Mouse (Mus musculus) heart, embryonic 11.5 days (tissue): ENCODE results near the gene Pdxk. TPM values are rescaled to one million over a fixed set of nuclear protein-coding genes. Genes with fewer than 3 reads are reported as not detected.

Experiments used
- ATAC-seq: fragments of 200-750 bp; cut with Nextera tagmentation; replicated peaks from 2 replicates; pipeline ENCODE4 v1.8.0; 2017; ENCODE audit warnings: moderate library complexity; ENCODE audit not compliant: insufficient number of reproducible peaks, low FRiP score, low TSS enrichment
- H3K27ac ChIP-seq: fragments of 300-500 bp; sonication (generic); 2 replicates; pipeline ENCODE4 v1.5.1; 2014; ENCODE audit warnings: mild to moderate bottlenecking, low read depth, low read length
- H3K27me3 ChIP-seq: fragments of 300-500 bp; sonication (generic); 2 replicates; pipeline ENCODE4 v1.6.1; 2014; ENCODE audit warnings: mild to moderate bottlenecking, low read length, mixed read lengths; ENCODE audit not compliant: control insufficient read depth, insufficient read depth
- H3K36me3 ChIP-seq: fragments of 300-500 bp; sonication (generic); 2 replicates; pipeline ENCODE4 v1.6.1; 2014; ENCODE audit warnings: mild to moderate bottlenecking, low read length, moderate library complexity, mixed read lengths; ENCODE audit not compliant: control insufficient read depth, insufficient read depth
- H3K4me1 ChIP-seq: fragments of 300-500 bp; sonication (generic); 2 replicates; pipeline ENCODE4 v1.6.1; 2014; ENCODE audit warnings: low read length; ENCODE audit not compliant: control insufficient read depth, insufficient read depth
- H3K4me2 ChIP-seq: fragments of 300-500 bp; sonication (generic); 2 replicates; pipeline ENCODE4 v1.6.1; 2014; ENCODE audit warnings: mild to moderate bottlenecking, moderate library complexity
- H3K4me3 ChIP-seq: fragments of 300-500 bp; sonication (generic); 2 replicates; pipeline ENCODE4 v1.5.1; 2014; ENCODE audit warnings: low read depth, low read length
- H3K9ac ChIP-seq: fragments of 300-500 bp; sonication (generic); 2 replicates; pipeline ENCODE4 v1.6.1; 2014; ENCODE audit warnings: mild to moderate bottlenecking, low read depth, low read length, moderate library complexity
- H3K9me3 ChIP-seq: fragments of 300-500 bp; sonication (generic); replicated peaks from 2 replicates; pipeline ENCODE4 v1.6.1; 2016; ENCODE audit warnings: low read length; ENCODE audit not compliant: control insufficient read depth
- WGBS: fragments of 180-500 bp; shearing (Covaris S2); extraction: QIAGEN DNeasy Blood & Tissue Kit; methylation state at CpG from one replicate; pipeline ENCODE4 v1.1.7; 2014; ENCODE audit not compliant: insufficient replicate concordance; 5-methylcytosine and 5-hydroxymethylcytosine counted together
- microRNA-seq: library from miRNA; unstranded; fragments of <30 nt; microRNA quantifications from one replicate; pipeline ENCODE4, GENCODE M21; 2016; ENCODE audit warnings: borderline number of aligned reads
- polyA plus RNA-seq: library from polyadenylated mRNA; unstranded; fragments of >200 nt; fragmentation: Nextera tagmentation; extraction: Ambion mirVana; gene quantifications from 2 replicates; pipeline ENCODE4 v1.2.1, GENCODE M21; 2014

Pdxk gene
- polyA plus RNA-seq, 1 experiment from 2014 or later: 4.3 TPM

GRCm38 (mm10) chr10:78390982-78391470, 73.7 kb downstream of the Pdxk start:
- ATAC-seq: no peak
- no peaks in the 10 kb centered on the region for H3K36me3 ChIP-seq
- no peak overlapping the region for H3K9ac ChIP-seq
- no peak overlapping the region for H3K4me3 ChIP-seq
- no peaks in the 10 kb centered on the region; the same call in 1 of the 2 replicates for H3K4me1 ChIP-seq
- peaks cover 33% of the 10 kb centered on the region for H3K27me3 ChIP-seq
- no peak overlapping the region for H3K4me2 ChIP-seq
- no peak overlapping the region for H3K27ac ChIP-seq
- H3K9me3 ChIP-seq: no peaks in the 10 kb centered on the region
- 25% methylated on average over 4 of the region's 4 CpGs for WGBS

GRCm38 (mm10) chr10:78388216-78388980, 76.4 kb downstream of the Pdxk start:
- no peaks in the 10 kb centered on the region for H3K36me3 ChIP-seq
- peaks cover 33% of the 10 kb centered on the region for H3K27me3 ChIP-seq
- 59% methylated on average over 20 of the region's 20 CpGs for WGBS
- no peaks in the 10 kb centered on the region for H3K4me1 ChIP-seq
- no peak overlapping the region for H3K9ac ChIP-seq
- ATAC-seq: no peak
- no peak overlapping the region for H3K4me2 ChIP-seq
- H3K9me3 ChIP-seq: no peaks in the 10 kb centered on the region
- no peak overlapping the region for H3K4me3 ChIP-seq
- no peak overlapping the region for H3K27ac ChIP-seq

Small RNAs within 50 kb of the gene (microRNA-seq; reads per million reads assigned to microRNA genes)
- not detected for gene Mir6410
- gene Mir6907: 0.20 reads per million
- not detected for gene Mir6908

Other genes with a start within 250 kb of the Pdxk start
- 7.6 and 16.4 TPM in 2 replicates for gene Trappc10, start 220.3 kb downstream of the Pdxk start, polyA plus RNA-seq
- 32.4 and 36.1 TPM in 2 replicates for gene Agpat3, start 112.5 kb downstream of the Pdxk start, polyA plus RNA-seq
- 176 and 204 TPM in 2 replicates for gene Rrp1, start 51.9 kb downstream of the Pdxk start, polyA plus RNA-seq
- 122 and 123 TPM in 2 replicates for gene Cstb, start 39.3 kb downstream of the Pdxk start, polyA plus RNA-seq
- gene Olfr1358, start 52.5 kb upstream of the Pdxk start, polyA plus RNA-seq: not detected in 2 replicates
- 29.8 and 38.0 TPM in 2 replicates for gene Ilvbl, start 109.4 kb upstream of the Pdxk start, polyA plus RNA-seq
- gene Syde1, start 127.0 kb upstream of the Pdxk start, polyA plus RNA-seq: 15.7 and 17.9 TPM in 2 replicates
- not detected in 2 replicates for gene Olfr1357, start 153.1 kb upstream of the Pdxk start, polyA plus RNA-seq